ENCODE assay signal across 18 mouse cellular contexts in genomic region chrX:94138256-94138655, GRCm38 (mm10). TPM values are rescaled to one million over a fixed set of nuclear protein-coding genes. Genes with fewer than 3 reads are reported as not detected.
DNase-seq lines count a peak whose midpoint lies in the region; TF ChIP-seq lines count a peak whose summit lies in the region.
"Had no signal": no experiment of that assay in that cellular context is flagged by ENCODE, and none has a peak within 500 bp of the region (broad histone marks: within the 10 kb centered on the region; RNA-seq: fewer than 3 reads in every experiment).

No protein-coding gene starts in this region.

- H3K79me2 ChIP-seq in liver, adult 2 months (ENCODE audit: control insufficient read depth, insufficient read depth, low read length), result no peaks in the 10 kb centered on the region

- DNase-seq in liver, adult 2 months (ENCODE audit: extremely low read depth, low read depth, low spot score), result peak; percentile 38
- no peak for DNase-seq in liver
- DNase-seq in adipocyte (ENCODE audit: low spot score), result peak; percentile 61
- DNase-seq in spleen, postnatal 10 days (ENCODE audit: low spot score in 2 of 2), result no peak
- DNase-seq in frontal cortex, adult 2 months (ENCODE audit: extremely low spot score in 1 of 2, low spot score in 1 of 2), result no peak
- DNase-seq: adrenal gland, adult 8-10 months; adrenal gland, postnatal 25 days; cerebellum, adult 11-12 months; cerebellum, adult 2 months; cerebellum, adult 9-10 months; cerebellum, postnatal 10 days; cerebellum, postnatal 25 days; forebrain, postnatal 0 days had no signal

- no peaks in the 10 kb centered on the region for H3K36me3 ChIP-seq in liver, adult 2 months (ENCODE audit: control insufficient read depth, insufficient read depth, low read length)
- H3K36me3 ChIP-seq: embryonic facial prominence, embryonic 10.5 days; embryonic facial prominence, embryonic 12.5 days; forebrain, embryonic 15.5 days had no signal

- H3K27ac ChIP-seq in liver, adult 2 months (replicated peaks; ENCODE audit: insufficient read depth, low read depth, low read length), result no peak overlapping the region
- H3K27ac ChIP-seq: embryonic facial prominence, embryonic 10.5 days; embryonic facial prominence, embryonic 12.5 days; forebrain, embryonic 13.5 days; forebrain, embryonic 15.5 days had no signal

- H3K4me1 ChIP-seq in liver, adult 2 months (ENCODE audit: control insufficient read depth, insufficient read depth, low read length), result no peaks in the 10 kb centered on the region; the same call in 1 of the 2 replicates
- H3K4me1 ChIP-seq: embryonic facial prominence, embryonic 10.5 days; embryonic facial prominence, embryonic 12.5 days; forebrain, embryonic 13.5 days; forebrain, embryonic 15.5 days had no signal

- TF ChIP-seq CTCF in liver, adult 2 months (IDR thresholded peaks at IDR 0.05; ENCODE audit: low read depth, low read length), result no peak

- TF ChIP-seq POLR2A in liver, adult 2 months (IDR thresholded peaks at IDR 0.05; ENCODE audit: extremely low read depth, insufficient read depth, low read length), result no peak

- no peak overlapping the region for H3K9ac ChIP-seq in liver, adult 2 months (ENCODE audit: low read depth, low read length)
- H3K9ac ChIP-seq: embryonic facial prominence, embryonic 12.5 days; forebrain, embryonic 13.5 days; forebrain, embryonic 15.5 days; forebrain, postnatal 0 days had no signal

- 94% methylated on average over 1 of the region's 1 CpGs for WGBS in liver, adult 2 months

- no peak overlapping the region for H3K4me3 ChIP-seq in liver, adult 2 months (ENCODE audit: insufficient read depth, low read depth, low read length)
- H3K4me3 ChIP-seq: embryonic facial prominence, embryonic 10.5 days; embryonic facial prominence, embryonic 12.5 days; forebrain, embryonic 13.5 days; forebrain, embryonic 15.5 days had no signal

- H3K27me3 ChIP-seq in liver, adult 2 months (ENCODE audit: control insufficient read depth, insufficient read depth, low read length), result no peaks in the 10 kb centered on the region
- H3K27me3 ChIP-seq: Patski had no signal

RNA-seq across cellular contexts. Expression of gene Zfx, which starts 14.8 kb away (rescaled TPM):
- total RNA-seq in liver, adult 2 months (2014; rRNA removed), result 13.8 and 14.4 TPM in 2 replicates
- 1.9 and 2.1 TPM in 2 replicates for polyA plus RNA-seq in liver, adult 2 months (2012; rRNA removed)
- 11.3 and 11.4 TPM in 2 replicates for polyA plus RNA-seq in frontal cortex, adult 2 months (2012; rRNA removed)

Comparison
In these comparisons a context has a peak if more than half of its experiments do, and no peak if none do; other contexts are left out.
1. DNase-seq: peak in liver, adult 2 months (single experiment) and adipocyte (single experiment); none in liver (single experiment), spleen, postnatal 10 days (0 of 2) and frontal cortex, adult 2 months (0 of 2).